In the genomic region with DNA sequence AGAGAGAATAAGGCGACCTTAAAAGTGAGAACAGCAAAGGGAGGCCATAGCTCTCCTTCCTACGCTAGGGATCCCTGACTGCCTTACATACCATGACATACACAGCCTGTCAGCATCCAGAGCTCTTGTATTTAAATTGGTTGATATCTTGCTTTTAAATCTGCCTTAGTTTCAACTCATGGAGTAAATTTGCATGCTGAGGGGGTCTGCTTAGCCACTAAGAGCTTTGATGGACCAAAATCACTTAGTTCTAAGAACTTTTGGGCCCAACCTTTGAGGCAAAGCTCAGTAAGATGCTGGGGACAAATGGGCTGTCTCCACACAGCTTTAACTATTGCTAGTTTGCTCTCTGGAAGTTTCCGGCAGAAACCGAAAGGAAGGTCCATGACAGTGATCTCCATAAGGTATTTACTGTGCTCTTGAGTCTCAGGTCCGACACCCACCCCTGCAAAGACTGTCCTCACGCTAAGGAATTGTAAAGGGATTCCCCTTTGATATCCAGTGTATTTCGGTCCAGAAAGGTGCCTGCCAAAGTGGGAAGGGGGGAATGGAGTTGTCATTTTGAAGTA, we compare ENCODE assay signal across 9 mouse cellular contexts. TPM values are rescaled to one million over a fixed set of nuclear protein-coding genes. Genes with fewer than 3 reads are reported as not detected.
A peak's percentile ranks its signal among the peaks of the same experiment; 100 is the strongest.
DNase-seq lines count a peak whose midpoint lies in the region; ATAC-seq lines count a peak whose summit lies in the region.
"Had no signal": no experiment of that assay in that cellular context is flagged by ENCODE, and none has a peak within 500 bp of the region (broad histone marks: within the 10 kb centered on the region; RNA-seq: fewer than 3 reads in every experiment).

No protein-coding gene starts in this region.

- H3K27ac ChIP-seq in forebrain, embryonic 11.5 days (ENCODE audit: low read depth, low read length): peak overlapping the region; percentile 75
- peak overlapping the region; percentile 97 for H3K27ac ChIP-seq in liver, embryonic 13.5 days

- no peak for ATAC-seq in forebrain, embryonic 11.5 days (replicated peaks; ENCODE audit: low FRiP score)
- no peak for ATAC-seq in liver, embryonic 13.5 days (ENCODE audit: low read depth)
- no peak for ATAC-seq in monocyte, adult 5-6 weeks (replicated peaks; ENCODE audit: insufficient number of reproducible peaks, low FRiP score, low TSS enrichment, poor library complexity, severe bottlenecking)

- H3K4me2 ChIP-seq in forebrain, embryonic 11.5 days (ENCODE audit: low read depth, low read length, severe bottlenecking): peak overlapping the region; percentile 55
- H3K4me2 ChIP-seq in liver, embryonic 13.5 days: peak overlapping the region; percentile 79

- 27% methylated on average over 7 of the region's 7 CpGs for WGBS in forebrain, embryonic 11.5 days
- WGBS in liver, embryonic 13.5 days (ENCODE audit: insufficient replicate concordance): 23% methylated on average over 7 of the region's 7 CpGs

- H3K36me3 ChIP-seq in forebrain, embryonic 11.5 days (ENCODE audit: control insufficient read depth, insufficient read depth, low read length): no peaks in the 10 kb centered on the region
- no peaks in the 10 kb centered on the region for H3K36me3 ChIP-seq in liver, embryonic 13.5 days

- H3K9me3 ChIP-seq in forebrain, embryonic 11.5 days (ENCODE audit: control insufficient read depth, low read length): no peaks in the 10 kb centered on the region
- H3K9me3 ChIP-seq in liver, embryonic 13.5 days (replicated peaks): no peaks in the 10 kb centered on the region

- H3K9ac ChIP-seq in forebrain, embryonic 11.5 days (ENCODE audit: low read length): peak overlapping the region; percentile 65
- peak overlapping the region; percentile 88 for H3K9ac ChIP-seq in liver, embryonic 13.5 days

- no peaks in the 10 kb centered on the region for H3K27me3 ChIP-seq in forebrain, embryonic 11.5 days (ENCODE audit: control insufficient read depth, insufficient read depth, low read length)
- H3K27me3 ChIP-seq in liver, embryonic 13.5 days: no peaks in the 10 kb centered on the region

- peak; percentile 31 for DNase-seq in thymus, postnatal 0 days (ENCODE audit: low spot score)
- DNase-seq in thymus, postnatal 25 days: no peak
- peak; percentile 59 for DNase-seq in forebrain, embryonic 11.5 days (ENCODE audit: low spot score)
- no peak for DNase-seq in liver, embryonic 13.5 days
- DNase-seq in adrenal gland, adult 8-10 months: no peak
- DNase-seq in left cerebral cortex, postnatal 25 days (ENCODE audit: low spot score in 2 of 2): no peak
- no peak for DNase-seq in spleen, adult 18-20 months

- 0 out of 2 replicates have a peak, but pooled peaks cover 2% of the 10 kb centered on the region for H3K4me1 ChIP-seq in forebrain, embryonic 11.5 days (replicated peaks; ENCODE audit: control insufficient read depth, insufficient read depth, low read length)
- peaks cover 44% of the 10 kb centered on the region for H3K4me1 ChIP-seq in liver, embryonic 13.5 days (replicated peaks)

- intact Hi-C loops in left cerebral cortex, postnatal 25 days (cut with DNase I): no loop called here

- H3K4me3 ChIP-seq in forebrain, embryonic 11.5 days (ENCODE audit: low read depth, low read length): peak overlapping the region; percentile 33
- peak overlapping the region; percentile 64 for H3K4me3 ChIP-seq in liver, embryonic 13.5 days (replicated peaks)

RNA-seq across cellular contexts. Expression of gene Hist2h3c2, which starts 1.5 kb away (rescaled TPM):
- 30.0 and 47.7 TPM in 2 replicates for polyA plus RNA-seq in thymus, postnatal 0 days (2015; fragmentation: Nextera tagmentation; extraction: Ambion mirVana)
- 12.8 and 14.8 TPM in 2 replicates for polyA plus RNA-seq in forebrain, embryonic 11.5 days (2014; fragmentation: Nextera tagmentation; extraction: Ambion mirVana)
- 9.8 and 20.7 TPM in 2 replicates for polyA plus RNA-seq in liver, embryonic 13.5 days (2015; fragmentation: Nextera tagmentation; extraction: Ambion mirVana)
- total RNA-seq in monocyte, adult 5-6 weeks (2017): 1.5 to 1.6 TPM in 2 of 3 replicates, not detected in the other
- 10 to 100 TPM; 13.0 to 27.9 (median 18.2) TPM for total RNA-seq in adrenal gland, adult 8-10 months (2022)
- 1 to 10 TPM; 5.6 to 7.5 TPM for total RNA-seq in left cerebral cortex, postnatal 25 days (2021)

RNA-seq across cellular contexts. Expression of gene Hist2h2aa2, which starts 2.7 kb away (rescaled TPM):
- polyA plus RNA-seq in thymus, postnatal 0 days (2015; fragmentation: Nextera tagmentation; extraction: Ambion mirVana): 215 and 339 TPM in 2 replicates
- 29.2 and 49.8 TPM in 2 replicates for polyA plus RNA-seq in forebrain, embryonic 11.5 days (2014; fragmentation: Nextera tagmentation; extraction: Ambion mirVana)
- polyA plus RNA-seq in liver, embryonic 13.5 days (2015; fragmentation: Nextera tagmentation; extraction: Ambion mirVana): 53.6 and 86.4 TPM in 2 replicates
- total RNA-seq in monocyte, adult 5-6 weeks (2017): 492 to 498 TPM (median 493 TPM) in 3 replicates
- total RNA-seq in adrenal gland, adult 8-10 months (2022): 100 to 1,000 TPM; 483 to 517 (median 507) TPM
- total RNA-seq in left cerebral cortex, postnatal 25 days (2021): 100 to 1,000 TPM; 158 to 179 TPM

RNA-seq across cellular contexts. Expression of gene Hist2h2aa1, which starts 7.9 kb away (rescaled TPM):
- 117 and 143 TPM in 2 replicates for polyA plus RNA-seq in thymus, postnatal 0 days (2015; fragmentation: Nextera tagmentation; extraction: Ambion mirVana)
- 18.7 and 28.2 TPM in 2 replicates for polyA plus RNA-seq in forebrain, embryonic 11.5 days (2014; fragmentation: Nextera tagmentation; extraction: Ambion mirVana)
- polyA plus RNA-seq in liver, embryonic 13.5 days (2015; fragmentation: Nextera tagmentation; extraction: Ambion mirVana): 26.9 and 40.6 TPM in 2 replicates
- total RNA-seq in monocyte, adult 5-6 weeks (2017): 960 to 1,517 TPM (median 1,455 TPM) in 3 replicates
- 10 to 100 TPM; 14.1 to 18.6 (median 17.5) TPM for total RNA-seq in adrenal gland, adult 8-10 months (2022)
- total RNA-seq in left cerebral cortex, postnatal 25 days (2021): 1 to 10 TPM; 6.9 to 9.0 TPM

RNA-seq across cellular contexts. Expression of gene Hist2h3c1, which starts 9.1 kb away (rescaled TPM):
- polyA plus RNA-seq in thymus, postnatal 0 days (2015; fragmentation: Nextera tagmentation; extraction: Ambion mirVana): 0.64 and 0.76 TPM in 2 replicates
- polyA plus RNA-seq in forebrain, embryonic 11.5 days (2014; fragmentation: Nextera tagmentation; extraction: Ambion mirVana): 2.3 TPM in 1 of 2 replicates, not detected in the other
- polyA plus RNA-seq in liver, embryonic 13.5 days (2015; fragmentation: Nextera tagmentation; extraction: Ambion mirVana): 2.3 TPM in 2 replicates
- total RNA-seq in monocyte, adult 5-6 weeks (2017): not detected in 3 replicates
- not detected for total RNA-seq in adrenal gland, adult 8-10 months (2022)
- not detected for total RNA-seq in left cerebral cortex, postnatal 25 days (2021)
- total RNA-seq: hematopoietic stem cell, adult 5-6 weeks had no signal

RNA-seq across cellular contexts. Expression of gene Hist2h2be, which starts 16.5 kb away (rescaled TPM):
- 8.6 and 10.0 TPM in 2 replicates for polyA plus RNA-seq in thymus, postnatal 0 days (2015; fragmentation: Nextera tagmentation; extraction: Ambion mirVana)
- 14.3 and 15.8 TPM in 2 replicates for polyA plus RNA-seq in forebrain, embryonic 11.5 days (2014; fragmentation: Nextera tagmentation; extraction: Ambion mirVana)
- polyA plus RNA-seq in liver, embryonic 13.5 days (2015; fragmentation: Nextera tagmentation; extraction: Ambion mirVana): 5.4 and 7.9 TPM in 2 replicates
- total RNA-seq in monocyte, adult 5-6 weeks (2017): 2.5 to 12.5 TPM (median 3.6 TPM) in 3 replicates
- total RNA-seq in adrenal gland, adult 8-10 months (2022): 10 to 100 TPM; 13.8 to 27.3 (median 25.2) TPM
- total RNA-seq in left cerebral cortex, postnatal 25 days (2021): 1 to 10 TPM; 5.4 to 5.9 TPM

Comparison
In these comparisons a context has a peak if more than half of its experiments do, and no peak if none do; other contexts are left out.
1. DNase-seq: peak in thymus, postnatal 0 days (single experiment) and forebrain, embryonic 11.5 days (single experiment); none in thymus, postnatal 25 days (single experiment), liver, embryonic 13.5 days (single experiment), adrenal gland, adult 8-10 months (single experiment), left cerebral cortex, postnatal 25 days (0 of 2) and spleen, adult 18-20 months (0 of 2).
2. RNA of gene Hist2h2aa1, which starts 7.9 kb away (total RNA-seq): 960 to 1,517 TPM in monocyte, adult 5-6 weeks; 14.1 to 18.6 TPM in adrenal gland, adult 8-10 months and 6.9 to 9.0 TPM in left cerebral cortex, postnatal 25 days; every median in the first group is over 10 times any median in the second.